Mouse (Mus musculus) B cell, adult (primary cell): ENCODE data around the gene Sec14l3. TPM values are rescaled to one million over a fixed set of nuclear protein-coding genes. Genes with fewer than 3 reads are reported as not detected.

Experiments
- total RNA-seq: library from RNA; stranded (reverse); gene quantifications from 4 replicates; pipeline ENCODE4 v1.2.4, GENCODE M21; 2023; ENCODE audit not compliant: inconsistent age

The Sec14l3 gene
- total RNA-seq = not detected in 4 replicates

DNA sequence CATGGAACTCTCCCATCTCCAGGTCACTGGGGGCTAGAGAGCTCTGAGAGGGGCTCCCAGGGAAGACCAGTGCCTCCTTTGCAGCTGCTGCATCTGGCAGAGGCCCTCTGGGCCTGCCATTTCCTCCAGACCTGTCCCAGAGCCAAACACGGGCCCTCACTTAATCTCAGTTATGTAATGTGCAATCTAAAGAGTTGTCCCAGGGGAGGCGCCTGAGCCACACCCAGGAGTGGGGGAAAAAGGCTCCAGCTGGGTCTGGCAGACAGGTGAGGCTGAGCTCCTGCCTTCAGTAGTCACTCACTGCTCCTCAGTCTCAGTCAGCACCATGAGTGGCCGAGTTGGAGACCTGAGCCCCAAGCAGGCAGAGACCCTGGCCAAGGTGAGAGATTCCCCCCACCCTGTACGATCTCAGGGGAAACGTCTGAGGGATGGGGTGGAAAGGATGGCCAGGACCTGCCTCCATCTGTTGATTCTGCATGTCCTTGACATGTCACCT lies at the start of gene Sec14l3:
Gene Sec14l3 (plus strand): TSS at position 215 of the 496 bp plus-strand sequence.

GRCm38 (mm10) chr11:4031126-4031941 lies 33.3 kb upstream of the Sec14l3 start, which contains the start of gene Sec14l4:
Gene Sec14l4 (plus strand): TSS chr11:4031462.

GRCm38 (mm10) chr11:4095171-4096053 lies 30.8 kb downstream of the Sec14l3 start, which contains the start of gene Mtfp1:
Gene Mtfp1 (minus strand): TSS chr11:4095445.

GRCm38 (mm10) chr11:4122742-4123579 lies 58.3 kb downstream of the Sec14l3 start, which contains the start of gene Sec14l2:
Gene Sec14l2 (minus strand): TSS chr11:4123415.

Other genes starting within 250 kb of the Sec14l3 start
- not detected in 4 replicates for gene Osbp2, start 200.9 kb upstream of the Sec14l3 start, total RNA-seq
- gene 4921536K21Rik, start 169.7 kb upstream of the Sec14l3 start, total RNA-seq = 0.84 to 1.5 TPM (median 0.98 TPM) in 4 replicates
- gene Dusp18, start 169.6 kb upstream of the Sec14l3 start, total RNA-seq = 21.1 to 25.3 TPM (median 23.7 TPM) in 4 replicates
- gene Slc35e4, start 150.2 kb upstream of the Sec14l3 start, total RNA-seq = 7.0 to 8.9 TPM (median 7.8 TPM) in 4 replicates
- 24.6 to 26.8 TPM (median 26.2 TPM) in 4 replicates for gene Tcn2, start 132.7 kb upstream of the Sec14l3 start, total RNA-seq
- gene Pes1, start 100.9 kb upstream of the Sec14l3 start, total RNA-seq = 84.1 to 95.1 TPM (median 92.3 TPM) in 4 replicates
- gene 4930556J24Rik, start 88.1 kb upstream of the Sec14l3 start, total RNA-seq = not detected in 4 replicates
- 0.29 to 0.36 TPM in 2 of 4 replicates, not detected in the others for gene Gal3st1, start 81.2 kb upstream of the Sec14l3 start, total RNA-seq
- not detected in 4 replicates for gene Sec14l4, start 33.4 kb upstream of the Sec14l3 start, total RNA-seq
- 0.38 to 1.8 TPM (median 1.3 TPM) in 4 replicates for gene Mtfp1, start 30.6 kb downstream of the Sec14l3 start, total RNA-seq
- 0.81 to 1.3 TPM in 2 of 4 replicates, not detected in the others for gene Sec14l2, start 58.6 kb downstream of the Sec14l3 start, total RNA-seq
- gene Rnf215, start 70.4 kb downstream of the Sec14l3 start, total RNA-seq = 29.9 to 40.8 TPM (median 34.4 TPM) in 4 replicates
- 7.6 to 12.7 TPM (median 9.2 TPM) in 4 replicates for gene Ccdc157, start 95.5 kb downstream of the Sec14l3 start, total RNA-seq
- 55.7 to 69.9 TPM (median 65.6 TPM) in 4 replicates for gene Sf3a1, start 95.5 kb downstream of the Sec14l3 start, total RNA-seq
- gene Tbc1d10a, start 121.9 kb downstream of the Sec14l3 start, total RNA-seq = 44.2 to 53.3 TPM (median 48.1 TPM) in 4 replicates
- gene Castor1, start 153.4 kb downstream of the Sec14l3 start, total RNA-seq = 2.5 to 4.3 TPM (median 3.1 TPM) in 4 replicates
- 2.2 to 4.8 TPM (median 2.9 TPM) in 4 replicates for gene Osm, start 171.6 kb downstream of the Sec14l3 start, total RNA-seq
- not detected in 4 replicates for gene Lif, start 192.7 kb downstream of the Sec14l3 start, total RNA-seq